Mouse (Mus musculus) kidney, adult 2 months (tissue): ENCODE data around the gene Olfr317.

Experiments
- CTCF ChIP-seq: fragments of 200-500 bp; conservative IDR thresholded peaks from 2 replicates; pipeline ENCODE4 v1.5.1; 2011; ENCODE audit warnings: low read depth, mild to moderate bottlenecking, control low read depth, low read length, moderate library complexity, mixed read lengths; ENCODE audit not compliant: insufficient read depth, insufficient read length
- POLR2A ChIP-seq: fragments of 200-500 bp; IDR thresholded peaks from one replicate; pipeline ENCODE4 v1.6.1; 2011; ENCODE audit warnings: low read depth, low read length, control low read depth

- TF ChIP-seq CTCF, result no peak
- TF ChIP-seq POLR2A, result no peak
Observed at GRCm38 (mm10) chr11:58738792-58739262, at the start of gene Olfr317.
